Mouse (Mus musculus) mesoderm, embryonic 11.5 days (tissue): ENCODE measurements at regions not wholly inside any gene's neighbourhood (a gene's known extent, or its start where the extent isn't known, plus 50 kb on each side); places are given as distances from the start of the nearest gene placed in this dataset.

Experiments
- DNase-seq: peaks from one replicate; pipeline ENCODE4 v3.0.0-alpha.2; 2012; ENCODE audit warnings: low read depth, low spot score

- no peak for DNase-seq
Observed at GRCm38 (mm10) chr15:70489548-70489947, 3344.8 kb upstream of the Gm6569 start.

- DNase-seq = no peak
Observed at GRCm38 (mm10) chr15:70507046-70507818, 3327.1 kb upstream of the Gm6569 start.

GRCm38 (mm10) chr15:70520551-70520950 is 3313.8 kb upstream of the Gm6569 start:
- DNase-seq = no peak

- peak; percentile 5 for DNase-seq
Observed at GRCm38 (mm10) chr15:70554773-70555582, 3279.4 kb upstream of the Gm6569 start.

GRCm38 (mm10) chr15:70555583-70555894 is 3278.8 kb upstream of the Gm6569 start:
- DNase-seq = no peak

- DNase-seq = no peak
Observed at GRCm38 (mm10) chr15:70594295-70594694, 3240.1 kb upstream of the Gm6569 start.

- peak; percentile 11 for DNase-seq
Observed at GRCm38 (mm10) chr15:70600762-70601489, 3233.4 kb upstream of the Gm6569 start.

- DNase-seq = no peak
Observed at GRCm38 (mm10) chr15:70605251-70605650, 3229.1 kb upstream of the Gm6569 start.

GRCm38 (mm10) chr15:70606896-70607295 is 3227.5 kb upstream of the Gm6569 start:
- no peak for DNase-seq

- DNase-seq = no peak
Observed at GRCm38 (mm10) chr15:70618131-70618674, 3216.2 kb upstream of the Gm6569 start.

- no peak for DNase-seq
Observed at GRCm38 (mm10) chr15:70641051-70641552, 3193.3 kb upstream of the Gm6569 start.

GRCm38 (mm10) chr15:70644447-70645202 is 3189.7 kb upstream of the Gm6569 start:
- peak; percentile 37 for DNase-seq

- no peak for DNase-seq
Observed at GRCm38 (mm10) chr15:70675549-70675948, 3158.8 kb upstream of the Gm6569 start.

- DNase-seq = no peak
Observed at GRCm38 (mm10) chr15:70704547-70704946, 3129.8 kb upstream of the Gm6569 start.

GRCm38 (mm10) chr15:70713736-70714135 is 3120.6 kb upstream of the Gm6569 start:
- DNase-seq = peak; percentile 65

GRCm38 (mm10) chr15:70727361-70727885 is 3106.9 kb upstream of the Gm6569 start:
- no peak for DNase-seq

GRCm38 (mm10) chr15:70727956-70728355 is 3106.4 kb upstream of the Gm6569 start:
- no peak for DNase-seq

GRCm38 (mm10) chr15:70744239-70744638 is 3090.1 kb upstream of the Gm6569 start:
- DNase-seq = no peak

- DNase-seq = no peak
Observed at GRCm38 (mm10) chr15:70764045-70764444, 3070.3 kb upstream of the Gm6569 start.

GRCm38 (mm10) chr15:70764513-70764912 is 3069.8 kb upstream of the Gm6569 start:
- DNase-seq = no peak

GRCm38 (mm10) chr15:70765471-70765870 is 3068.9 kb upstream of the Gm6569 start:
- DNase-seq = no peak
